Mouse (Mus musculus): ENCODE measurements around the gene Sun3.

The Sun3 gene

DNA sequence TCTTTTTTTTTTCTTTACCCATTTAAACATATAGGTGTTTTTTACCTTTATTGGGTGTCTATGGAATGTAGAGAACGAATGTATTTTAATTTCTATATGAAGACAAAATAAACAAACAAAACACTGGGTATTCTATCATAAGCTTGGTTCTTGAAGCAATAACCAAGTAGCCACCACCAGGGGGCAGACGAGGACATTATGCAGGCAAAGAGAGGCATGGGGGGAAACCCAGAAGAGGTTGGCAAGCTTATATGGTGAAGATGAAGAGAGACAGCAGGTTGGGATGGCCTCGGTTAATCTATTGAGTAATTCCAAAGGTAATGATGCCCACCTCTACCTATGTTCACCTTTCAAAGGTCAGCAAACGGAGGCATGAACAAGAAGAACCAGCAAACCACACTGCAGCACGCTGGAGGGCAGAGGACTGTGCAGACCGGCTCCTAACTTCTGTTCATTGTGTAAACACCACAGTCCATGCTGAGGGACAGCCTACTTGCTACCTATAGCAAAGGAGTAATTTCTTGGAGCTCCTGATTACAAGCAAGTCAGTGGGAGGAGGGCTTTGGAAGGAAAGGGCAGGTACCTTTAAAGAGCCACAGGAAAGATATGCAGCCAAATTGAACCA, 65.4 kb downstream of the Sun3 start:
- peak; percentile 81 for DNase-seq (ENCODE audit: low read depth)

DNA sequence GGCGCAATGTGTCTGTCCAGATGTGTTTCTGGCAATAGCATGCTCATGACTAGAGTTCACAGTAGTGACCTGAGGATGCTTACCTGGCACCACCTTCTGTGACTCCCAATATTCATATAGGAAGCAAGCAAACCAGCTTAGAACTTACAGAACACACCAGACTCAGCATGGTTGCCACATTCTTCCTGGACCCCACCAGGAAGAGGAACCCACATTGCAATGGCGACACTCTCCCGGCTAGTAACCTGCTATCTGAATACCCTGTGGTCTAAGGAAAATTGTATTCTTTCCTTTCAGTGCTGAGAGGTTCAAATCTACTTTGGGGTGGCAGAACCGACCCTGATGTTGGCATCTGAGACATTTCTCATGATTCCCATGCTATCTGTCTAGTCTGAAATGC, 70.6 kb downstream of the Sun3 start:
- DNase-seq (ENCODE audit: low read depth): no peak

DNA sequence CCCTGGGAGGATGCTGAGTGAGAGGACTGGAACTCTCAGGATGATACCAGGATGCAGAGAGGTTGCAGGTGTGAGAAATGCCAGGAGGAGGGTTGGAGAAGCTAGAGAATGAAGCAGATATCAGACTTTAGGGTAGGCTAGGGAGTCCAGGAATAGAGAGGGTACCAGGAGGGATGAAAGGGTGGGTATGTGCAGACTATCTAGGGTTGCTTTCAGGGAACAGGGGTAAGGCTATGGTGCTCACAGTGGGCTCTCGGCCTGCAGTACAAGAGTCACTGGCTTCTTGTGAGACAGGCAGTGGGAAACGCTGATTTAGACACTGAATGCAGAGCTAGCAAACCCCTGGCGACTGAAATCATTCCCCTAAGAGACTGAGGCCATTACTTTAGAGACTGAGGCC, 75.6 kb downstream of the Sun3 start, which contains the start of gene Pkd1l1:
TSS of gene Pkd1l1 (minus strand) at position 101 of the 400 bp plus-strand sequence.
- no peak for DNase-seq (ENCODE audit: low read depth)

DNA sequence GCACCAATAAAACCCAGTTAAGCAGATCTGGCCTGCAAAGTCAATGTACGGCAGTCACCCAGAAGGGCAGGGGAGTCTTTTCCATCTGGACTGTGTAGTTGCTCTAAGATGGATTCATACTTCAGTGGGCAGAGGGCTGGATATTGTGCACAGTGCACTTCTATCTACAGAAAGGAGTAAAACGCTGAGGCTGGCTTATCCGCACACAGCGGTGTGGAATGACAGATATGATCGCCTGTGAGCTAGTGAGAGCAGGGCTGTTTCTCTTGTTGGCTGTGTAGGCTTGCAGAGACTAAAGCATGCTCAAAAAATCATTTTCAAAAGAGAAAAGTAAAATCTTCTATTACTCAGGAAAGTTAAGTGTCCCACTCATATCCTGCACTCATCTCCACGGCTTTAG, 76.7 kb downstream of the Sun3 start:
- no peak for DNase-seq (ENCODE audit: low read depth)

DNA sequence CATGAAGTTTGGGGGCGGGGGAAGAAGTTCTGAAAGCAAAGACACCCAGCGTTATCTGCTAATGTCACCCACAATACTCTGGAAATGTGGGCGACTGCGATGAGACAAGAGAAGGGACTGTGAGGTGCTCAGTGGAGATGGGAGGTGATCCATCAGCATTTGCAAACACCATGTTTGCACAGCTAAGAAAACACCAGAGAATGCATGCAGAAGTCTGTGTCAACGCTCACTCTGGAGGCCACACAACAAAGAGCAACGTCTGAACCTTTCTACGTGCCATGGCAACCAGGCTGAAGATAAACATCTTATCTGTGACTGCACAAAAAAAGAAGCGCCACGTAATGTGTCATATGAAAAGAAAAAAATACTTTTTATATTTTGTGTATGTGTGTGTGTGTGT, 78.3 kb downstream of the Sun3 start:
- no peak for DNase-seq (ENCODE audit: low read depth)

DNA sequence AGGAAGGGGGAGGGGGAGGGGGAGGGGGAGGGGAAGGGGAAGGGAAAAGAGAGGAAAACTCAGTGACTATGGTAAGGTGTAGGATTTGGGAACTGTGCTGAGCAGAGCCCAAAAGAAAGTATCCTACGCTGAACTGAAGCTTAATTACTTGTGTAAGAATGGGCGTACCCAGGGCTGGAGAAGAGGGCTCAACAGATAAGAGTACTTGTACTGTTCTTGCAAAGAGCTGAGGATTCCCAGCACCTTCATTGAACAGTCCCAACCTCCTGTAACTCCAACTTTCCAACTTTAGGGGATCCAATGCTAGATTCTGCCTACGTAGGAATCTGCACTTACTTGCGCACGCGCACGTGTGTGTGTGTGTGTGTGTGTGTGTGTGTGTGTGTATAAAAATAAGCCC, 80.7 kb downstream of the Sun3 start:
- DNase-seq (ENCODE audit: low read depth): no peak

Measured in 416B (cell line).